Comparison of ENCODE assay signal across 20 mouse cellular contexts in the genomic region with DNA sequence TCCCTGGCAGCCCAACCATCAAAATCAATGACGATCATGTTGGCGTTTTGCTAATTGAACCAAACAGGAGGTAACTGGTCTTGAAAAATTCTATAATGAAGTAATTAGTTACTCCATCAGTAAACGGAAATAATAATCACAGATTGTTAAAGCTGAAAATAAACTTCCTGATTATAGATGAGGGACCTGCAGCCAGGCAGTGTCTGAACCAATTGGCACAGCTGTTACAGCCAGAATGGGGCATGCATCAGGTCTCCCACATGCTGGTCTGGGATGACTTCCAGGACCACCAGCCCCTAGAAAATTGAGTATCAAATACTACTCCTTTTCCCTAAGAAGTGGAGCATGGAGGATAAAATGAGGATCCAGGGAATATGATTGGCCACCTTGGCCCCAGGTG.
"Had no signal": no experiment of that assay in that cellular context is flagged by ENCODE, and none has a peak within 500 bp of the region (broad histone marks: within the 10 kb centered on the region; RNA-seq: fewer than 3 reads in every experiment).

No protein-coding gene starts in this region.

- ATAC-seq: liver, postnatal 0 days; lung, postnatal 0 days; midbrain, embryonic 13.5 days; midbrain, embryonic 16.5 days had no signal

- H3K27me3 ChIP-seq: kidney, embryonic 15.5 days; limb, embryonic 12.5 days; limb, embryonic 15.5 days; midbrain, embryonic 13.5 days; neural tube, embryonic 12.5 days had no signal

- H3K4me3 ChIP-seq: kidney, embryonic 15.5 days; layer of hippocampus, adult 2 months; limb, embryonic 12.5 days; limb, embryonic 15.5 days; midbrain, embryonic 13.5 days; neural tube, embryonic 12.5 days had no signal

- H3K4me1 ChIP-seq: kidney, embryonic 15.5 days; limb, embryonic 12.5 days; limb, embryonic 15.5 days; midbrain, embryonic 13.5 days; neural tube, embryonic 12.5 days had no signal

- H3K36me3 ChIP-seq: kidney, embryonic 15.5 days; limb, embryonic 12.5 days; limb, embryonic 15.5 days; midbrain, embryonic 13.5 days; neural tube, embryonic 12.5 days had no signal

- H3K4me2 ChIP-seq: kidney, embryonic 15.5 days; limb, embryonic 12.5 days; limb, embryonic 15.5 days; liver, embryonic 11.5 days; lung, embryonic 14.5 days; midbrain, embryonic 13.5 days; neural tube, embryonic 12.5 days had no signal

- H3K27ac ChIP-seq: kidney, embryonic 15.5 days; layer of hippocampus, adult 2 months; limb, embryonic 12.5 days; limb, embryonic 15.5 days; liver, embryonic 14.5 days; macrophage; midbrain, embryonic 13.5 days; neural tube, embryonic 12.5 days had no signal

- DNase-seq: kidney, adult 11 months; kidney, adult 8-10 months; kidney, postnatal 14 days; kidney, postnatal 4 days; layer of hippocampus, adult 9-11 months; liver, postnatal 0 days; lung, embryonic 14.5 days; thymus, adult 18-20 months; thymus, postnatal 4 days had no signal

- H3K9me3 ChIP-seq: kidney, embryonic 15.5 days; limb, embryonic 12.5 days; limb, embryonic 15.5 days; midbrain, embryonic 13.5 days; neural tube, embryonic 12.5 days had no signal

- H3K9ac ChIP-seq: kidney, embryonic 15.5 days; limb, embryonic 12.5 days; limb, embryonic 15.5 days; liver, embryonic 14.5 days; liver, postnatal 0 days; lung, embryonic 14.5 days; midbrain, embryonic 13.5 days; neural tube, embryonic 12.5 days had no signal
